Mouse (Mus musculus) bone marrow, adult 2 months (tissue): ENCODE data around the gene Tanc1.

Source experiments
- CTCF ChIP-seq: fragments of 200-500 bp; IDR thresholded peaks from 2 replicates; pipeline ENCODE4 v1.5.1; 2011; ENCODE audit warnings: low read length, control low read depth; ENCODE audit not compliant: control insufficient read depth, insufficient read depth
- POLR2A ChIP-seq: fragments of 200-500 bp; IDR thresholded peaks from 2 replicates; pipeline ENCODE4 v1.6.1; 2011; ENCODE audit warnings: low read depth, mild to moderate bottlenecking, control low read depth, low read length, borderline replicate concordance; ENCODE audit not compliant: control insufficient read depth

DNA sequence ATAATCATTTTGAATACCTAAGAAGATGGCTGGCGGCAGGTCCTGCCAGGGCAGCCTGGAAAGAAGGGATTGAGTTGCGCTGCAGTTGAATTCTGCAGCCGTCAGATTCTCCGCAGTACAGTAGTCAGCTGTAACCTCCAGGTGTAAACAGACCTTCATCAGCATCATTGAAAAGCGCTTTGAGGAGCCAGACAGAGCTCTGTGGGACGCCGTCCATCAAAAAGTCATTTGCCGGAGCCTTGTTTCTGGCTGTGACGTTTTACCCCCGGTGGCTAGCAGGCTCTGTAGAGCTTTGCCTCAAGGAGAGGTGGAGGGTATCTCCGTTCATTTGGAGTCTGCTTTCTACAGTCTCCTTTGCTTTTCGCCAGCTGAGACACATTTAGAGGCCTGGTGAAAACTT lies 36.6 kb downstream of the Tanc1 start:
- TF ChIP-seq POLR2A: no peak
- no peak for TF ChIP-seq CTCF
